Mouse (Mus musculus): ENCODE measurements around the gene Lmo1.

- no peak for TF ChIP-seq POLR2A (IDR thresholded peaks at IDR 0.05; ENCODE audit: borderline replicate concordance, control insufficient read depth, low read depth, low read length)
- TF ChIP-seq CTCF (IDR thresholded peaks at IDR 0.05; ENCODE audit: control insufficient read depth, insufficient read depth, low read length) = no peak
Observed at GRCm38 (mm10) chr7:109209804-109210203, 34.8 kb upstream of the Lmo1 start.
